Mouse (Mus musculus) layer of hippocampus, postnatal 14 days (tissue): Measurements from ENCODE around the gene Slfnl1. TPM values are rescaled to one million over a fixed set of nuclear protein-coding genes. Genes with fewer than 3 reads are reported as not detected.

Experiments
- DNase-seq, 2 experiments: peaks; one replicate each; pipeline ENCODE4 v3.0.0; 2021 to 2022; ENCODE audit warnings: low spot score in 2 of 2, mixed read lengths in 1 of 2
- total RNA-seq, 2 experiments: library from RNA; stranded (reverse); gene quantifications; 2 replicates each; pipeline ENCODE4 v1.2.3; 2021

Gene Slfnl1
- total RNA-seq, 2 experiments from 2014 or later = 0.37 to 0.86 TPM

DNA sequence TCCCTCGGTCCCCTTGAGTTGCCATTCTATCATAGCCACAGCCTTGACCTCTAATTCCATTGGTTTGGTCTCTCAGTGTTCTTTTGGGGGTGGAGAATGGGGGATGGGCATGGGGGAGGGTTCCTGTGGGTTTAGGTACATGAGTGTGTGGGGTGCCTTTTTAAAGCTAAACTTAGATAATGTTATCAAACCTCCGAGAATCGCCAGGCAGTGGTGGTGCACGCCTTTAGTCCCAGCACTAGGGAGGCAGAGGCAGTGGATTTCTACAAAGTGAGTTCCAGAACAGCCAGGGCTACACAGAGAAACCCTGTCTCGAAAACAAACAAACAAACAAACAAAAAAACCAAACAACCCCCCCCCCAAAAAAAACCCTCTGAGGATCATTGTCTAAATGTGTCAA is 48.9 kb downstream of the Slfnl1 start:
- DNase-seq = no peak

DNA sequence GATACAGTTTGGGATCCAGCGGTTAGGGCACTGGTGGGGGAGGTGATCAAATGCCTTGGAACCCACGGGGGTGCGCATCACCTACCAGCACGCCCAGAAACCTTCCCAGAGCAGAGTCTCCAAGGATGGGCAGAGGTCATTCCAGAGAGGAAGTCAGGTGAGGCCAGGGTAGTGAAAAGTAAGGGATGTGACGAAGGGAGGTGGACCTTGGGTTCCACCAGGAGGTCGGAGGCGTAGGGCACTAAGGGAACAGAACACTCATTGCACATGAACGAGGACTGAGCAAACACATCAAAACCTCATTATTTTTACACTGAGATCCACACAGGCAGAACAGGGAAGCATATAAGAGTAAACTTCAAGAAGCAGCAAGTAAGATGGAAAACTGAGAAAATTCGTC is 49.7 kb downstream of the Slfnl1 start:
- DNase-seq = no peak

Other genes with a start within 250 kb of the Slfnl1 start
- 10 to 100 TPM; 42.8 to 47.4 TPM for gene Foxo6, start 244.9 kb upstream of the Slfnl1 start, total RNA-seq
- 100 to 1,000 TPM; 112 TPM for gene Scmh1, start 127.0 kb upstream of the Slfnl1 start, total RNA-seq
- 10 to 100 TPM; 41.9 to 46.2 TPM for gene Ctps, start 38.0 kb downstream of the Slfnl1 start, total RNA-seq
- not detected for gene Gm8439, start 56.5 kb downstream of the Slfnl1 start, total RNA-seq
- 1 to 10 TPM; 2.6 to 4.0 TPM for gene Cited4, start 134.3 kb downstream of the Slfnl1 start, total RNA-seq
- gene Kcnq4, start 216.4 kb downstream of the Slfnl1 start, total RNA-seq = 1 to 10 TPM; 7.4 TPM